Mouse (Mus musculus) bone marrow, adult 2 months (tissue): ENCODE measurements around the gene Pam16.

Experiments
- CTCF ChIP-seq: fragments of 200-500 bp; IDR thresholded peaks from 2 replicates; pipeline ENCODE4 v1.5.1; 2011; ENCODE audit warnings: low read length, control low read depth; ENCODE audit not compliant: control insufficient read depth, insufficient read depth
- POLR2A ChIP-seq: fragments of 200-500 bp; IDR thresholded peaks from 2 replicates; pipeline ENCODE4 v1.6.1; 2011; ENCODE audit warnings: low read depth, mild to moderate bottlenecking, control low read depth, low read length, borderline replicate concordance; ENCODE audit not compliant: control insufficient read depth

DNA sequence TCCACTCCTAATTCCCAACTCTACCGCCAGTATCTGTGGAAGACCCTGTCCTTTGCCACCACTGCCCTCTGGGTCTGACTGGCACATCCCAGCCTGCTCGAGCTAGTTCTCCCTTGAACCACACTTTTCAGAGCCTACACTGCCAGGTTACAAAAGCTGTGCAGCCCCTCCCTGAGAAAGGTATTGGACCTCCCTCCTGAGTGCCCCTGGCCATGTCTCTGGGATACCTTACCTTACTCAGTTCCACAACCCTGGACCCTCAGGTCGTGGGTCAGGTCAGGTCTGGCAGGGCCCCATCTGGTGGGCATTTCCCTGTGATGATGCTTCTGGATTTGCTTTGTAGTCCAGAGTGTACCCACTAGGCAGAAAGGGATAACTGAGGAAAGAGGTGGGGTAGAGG, 25.2 kb downstream of the Pam16 start:
- no peak for TF ChIP-seq POLR2A
- TF ChIP-seq CTCF = no peak
